Mouse (Mus musculus) kidney, embryonic 14.5 days (tissue): Measurements from ENCODE around the gene Cbl. TPM values are rescaled to one million over a fixed set of nuclear protein-coding genes. Genes with fewer than 3 reads are reported as not detected.

Experiments used
- polyA plus RNA-seq: library from polyadenylated mRNA; unstranded; fragments of >200 nt; fragmentation: Nextera tagmentation; extraction: Ambion mirVana; gene quantifications from 2 replicates; pipeline ENCODE4 v1.2.1, GENCODE M21; 2014

The Cbl gene
- polyA plus RNA-seq, 1 experiment from 2014 or later, result 27.9 TPM

Other genes starting within 250 kb of the Cbl start
- gene Thy1, start 190.7 kb downstream of the Cbl start, polyA plus RNA-seq, result 14.3 and 19.9 TPM in 2 replicates
- gene Usp2, start 167.0 kb downstream of the Cbl start, polyA plus RNA-seq, result 25.8 and 29.4 TPM in 2 replicates
- 0.14 TPM in 1 of 2 replicates, not detected in the other for gene Mfrp, start 132.3 kb downstream of the Cbl start, polyA plus RNA-seq
- 4.6 and 5.4 TPM in 2 replicates for gene C1qtnf5, start 126.8 kb downstream of the Cbl start, polyA plus RNA-seq
- 0.09 and 0.14 TPM in 2 replicates for gene Gm49380, start 120.5 kb downstream of the Cbl start, polyA plus RNA-seq
- gene Rnf26, start 120.5 kb downstream of the Cbl start, polyA plus RNA-seq, result 51.1 and 78.4 TPM in 2 replicates
- 26.3 and 39.7 TPM in 2 replicates for gene Mcam, start 99.6 kb downstream of the Cbl start, polyA plus RNA-seq
- not detected in 2 replicates for gene Ccdc153, start 6.6 kb upstream of the Cbl start, polyA plus RNA-seq
- gene Pdzd3, start 17.4 kb upstream of the Cbl start, polyA plus RNA-seq, result 1.9 and 4.2 TPM in 2 replicates
- gene Nlrx1, start 34.5 kb upstream of the Cbl start, polyA plus RNA-seq, result 3.2 and 5.6 TPM in 2 replicates
- gene Abcg4, start 54.6 kb upstream of the Cbl start, polyA plus RNA-seq, result 1.5 and 2.7 TPM in 2 replicates
- gene Hinfp, start 71.6 kb upstream of the Cbl start, polyA plus RNA-seq, result 15.9 and 24.5 TPM in 2 replicates
- gene C2cd2l, start 86.2 kb upstream of the Cbl start, polyA plus RNA-seq, result 6.7 and 7.6 TPM in 2 replicates
- gene Dpagt1, start 92.0 kb upstream of the Cbl start, polyA plus RNA-seq, result 49.6 and 51.9 TPM in 2 replicates
- gene H2afx, start 100.6 kb upstream of the Cbl start, polyA plus RNA-seq, result 413 and 421 TPM in 2 replicates
- 123 and 136 TPM in 2 replicates for gene Hmbs, start 110.2 kb upstream of the Cbl start, polyA plus RNA-seq
- 18.0 and 28.1 TPM in 2 replicates for gene Vps11, start 127.6 kb upstream of the Cbl start, polyA plus RNA-seq
- 23.2 and 45.2 TPM in 2 replicates for gene Hyou1, start 145.4 kb upstream of the Cbl start, polyA plus RNA-seq
- 29.9 and 37.8 TPM in 2 replicates for gene Slc37a4, start 162.8 kb upstream of the Cbl start, polyA plus RNA-seq
- gene Rps25, start 173.1 kb upstream of the Cbl start, polyA plus RNA-seq, result 2,593 and 3,221 TPM in 2 replicates
- gene Trappc4, start 173.6 kb upstream of the Cbl start, polyA plus RNA-seq, result 143 and 162 TPM in 2 replicates
- 26.7 and 28.3 TPM in 2 replicates for gene Ccdc84, start 184.5 kb upstream of the Cbl start, polyA plus RNA-seq
- not detected in 2 replicates for gene Foxr1, start 207.1 kb upstream of the Cbl start, polyA plus RNA-seq
- 0.30 and 0.39 TPM in 2 replicates for gene Upk2, start 220.9 kb upstream of the Cbl start, polyA plus RNA-seq
- gene Bcl9l, start 248.8 kb upstream of the Cbl start, polyA plus RNA-seq, result 14.5 and 14.6 TPM in 2 replicates